Mouse (Mus musculus) ovary, postnatal 10 days (tissue): ENCODE measurements around the gene Ccdc126.
"Not testable (repeated sequence)": the region's sequence is repeated elsewhere in the genome, so short reads cannot be mapped to it uniquely, and the experiment has no call there.

Experiments used
- DNase-seq: peaks from one replicate; pipeline ENCODE4 v3.0.0; 2022; ENCODE audit warnings: low spot score

Gene Ccdc126

DNA sequence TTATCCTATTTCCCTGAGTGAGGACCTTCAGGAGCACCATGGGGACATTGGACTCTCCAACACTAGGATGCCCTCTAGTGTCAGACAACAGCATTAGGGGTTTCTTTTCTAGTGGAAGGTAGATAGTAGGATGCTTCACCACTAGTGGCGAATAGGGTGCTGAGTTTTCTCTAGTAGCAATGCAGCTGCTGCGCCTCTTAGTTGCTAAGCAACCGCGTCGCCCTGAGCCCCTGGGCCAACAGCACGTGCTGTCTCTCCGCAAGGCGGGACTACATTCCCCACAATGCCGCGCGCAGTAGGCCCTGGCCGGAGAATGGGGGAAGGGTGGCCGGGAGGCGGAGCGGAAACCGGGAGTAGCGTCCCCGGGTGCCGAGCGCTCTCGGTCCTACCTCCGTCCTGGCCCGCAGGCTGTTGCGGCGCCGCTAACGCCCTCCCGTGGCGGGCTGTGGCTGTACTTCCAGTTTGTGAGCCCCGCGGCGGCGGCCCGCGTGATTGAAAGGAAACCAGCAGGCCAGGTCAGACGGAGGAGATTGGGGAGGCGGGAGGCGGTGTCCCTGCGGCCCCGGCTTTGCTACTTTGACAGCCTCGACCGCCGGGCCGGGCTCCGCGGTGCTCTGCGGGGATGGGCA is at the start of gene Ccdc126:
TSS of gene Ccdc126 (plus strand) at position 309 of the 629 bp plus-strand sequence.
- peak; percentile 89 for DNase-seq

DNA sequence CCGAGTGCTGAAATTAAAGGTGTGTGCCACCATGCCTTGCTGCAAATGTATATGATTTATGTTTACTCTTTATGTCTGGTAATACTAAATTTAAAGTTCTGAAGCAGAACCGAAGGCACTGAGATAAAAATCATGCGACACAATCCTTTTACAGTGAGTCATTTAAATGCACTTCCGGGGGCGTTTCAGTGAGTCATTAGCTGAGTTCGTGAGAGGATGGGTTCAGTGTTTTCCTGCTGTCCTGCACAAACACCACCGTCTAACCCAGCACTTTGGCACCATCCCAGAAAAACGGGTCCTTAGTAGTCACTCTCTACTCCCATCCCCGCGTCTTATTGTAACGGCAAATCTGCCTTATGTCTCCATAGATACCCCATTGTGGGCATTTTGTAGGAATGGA is 49.2 kb upstream of the Ccdc126 start:
- no peak for DNase-seq

DNA sequence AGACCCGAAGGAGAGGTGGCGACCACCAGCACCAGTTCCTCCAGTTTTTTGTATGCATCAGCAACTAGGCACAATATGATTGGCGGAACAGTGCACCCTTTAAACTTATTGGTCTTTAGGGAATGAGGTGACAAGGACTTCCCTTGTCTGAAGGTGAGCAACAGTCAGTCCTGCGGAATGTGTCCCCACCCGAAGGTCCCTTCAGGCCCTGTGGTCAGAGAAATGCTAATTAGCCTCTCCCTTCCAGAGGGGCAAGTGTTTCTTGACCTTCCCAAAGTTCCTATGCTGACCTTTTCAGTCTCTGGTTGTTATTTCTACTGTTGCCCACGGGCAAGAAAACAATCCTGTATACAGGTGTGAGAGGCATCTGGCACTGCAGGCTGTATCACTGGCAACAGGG is 47.3 kb upstream of the Ccdc126 start:
- no peak for DNase-seq

DNA sequence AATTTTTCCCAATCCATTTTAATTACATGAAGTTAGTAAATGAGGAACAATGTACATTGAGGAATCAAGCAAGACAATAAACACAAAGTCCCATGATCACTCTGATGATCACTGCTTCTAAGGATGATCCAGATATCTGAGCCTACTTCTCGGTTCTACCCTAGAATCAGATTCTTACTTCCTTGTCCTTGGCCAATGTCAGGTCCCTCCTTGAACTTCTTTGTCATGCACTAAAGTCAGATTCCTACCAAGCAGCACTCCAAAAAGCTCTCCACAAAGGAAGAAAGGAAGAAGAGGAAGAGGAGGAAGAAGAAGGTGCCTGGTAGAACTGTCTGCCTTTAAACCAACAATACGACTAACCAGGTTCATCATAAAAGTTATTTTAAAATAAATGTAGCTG is 46.2 kb upstream of the Ccdc126 start:
- no peak for DNase-seq

DNA sequence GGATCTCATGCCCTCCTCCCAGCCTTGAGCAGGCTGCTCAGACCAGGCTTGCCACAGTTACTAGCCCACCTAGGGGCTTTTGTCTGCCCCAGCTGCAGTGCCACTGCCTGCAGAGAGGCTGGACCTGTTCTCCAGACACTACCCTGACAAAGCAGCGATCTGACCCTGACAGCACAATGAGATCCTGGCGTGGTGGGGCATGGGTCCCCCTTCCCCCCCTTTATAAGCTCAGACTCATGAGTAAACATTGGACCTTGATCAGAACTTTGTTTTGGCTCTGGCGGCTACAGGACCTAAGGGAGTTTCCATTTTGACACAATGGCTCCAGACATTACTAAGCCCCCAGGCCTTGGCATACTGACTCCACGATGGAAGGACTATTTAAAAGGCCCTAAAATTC is 45.1 kb upstream of the Ccdc126 start:
- no peak for DNase-seq

DNA sequence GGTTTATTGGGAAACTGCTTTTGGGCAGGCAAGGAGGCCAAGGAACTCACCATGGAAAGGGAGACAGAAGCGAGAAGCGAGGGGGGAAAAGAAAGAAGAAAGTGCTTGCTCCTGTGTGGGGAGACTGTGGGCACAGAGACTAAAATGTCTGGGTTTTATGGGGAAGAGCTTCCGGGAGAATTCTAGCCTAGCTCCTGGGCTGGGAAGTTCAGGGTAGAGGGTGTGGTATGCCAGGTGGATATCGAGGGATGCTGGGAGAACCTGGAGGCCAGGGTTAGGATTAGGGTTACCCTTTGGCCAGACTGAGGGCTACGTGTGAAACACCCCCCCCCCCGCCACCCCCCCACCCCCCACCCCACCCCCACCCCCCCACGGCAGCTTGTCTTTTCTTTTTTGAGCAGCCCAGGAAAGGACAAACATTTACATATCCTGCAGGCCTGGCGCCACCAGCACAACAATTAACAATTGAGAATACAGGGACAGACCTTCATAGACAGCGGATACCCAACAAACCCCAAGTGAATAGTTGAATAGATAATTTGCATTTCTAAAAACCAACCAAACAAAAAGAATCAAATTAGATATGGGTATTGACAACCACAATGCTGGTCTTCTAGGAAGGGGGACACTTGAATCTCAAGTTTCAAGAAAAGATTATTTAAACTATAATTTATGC is 44.5 kb upstream of the Ccdc126 start:
- no peak for DNase-seq

DNA sequence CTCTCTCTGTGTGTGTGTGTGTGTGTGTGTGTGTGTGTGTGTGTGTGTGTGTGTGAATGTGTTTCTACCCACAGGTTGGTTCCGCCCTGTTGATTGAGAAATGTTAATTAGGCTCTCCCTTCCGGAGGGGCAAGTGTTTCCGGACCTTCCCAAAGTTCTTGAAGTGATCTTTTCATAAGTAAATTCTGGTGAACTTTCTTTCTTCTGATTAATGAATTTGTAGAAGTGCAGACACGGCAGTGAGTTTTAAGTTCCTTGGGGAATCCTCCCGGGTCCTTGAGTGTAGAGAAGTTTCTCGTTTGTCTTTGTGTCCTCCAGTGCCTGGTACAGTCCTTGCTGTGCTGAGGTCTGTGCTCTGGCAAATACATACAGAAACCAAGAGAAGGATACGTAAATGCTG is 43.8 kb upstream of the Ccdc126 start:
- no peak for DNase-seq

DNA sequence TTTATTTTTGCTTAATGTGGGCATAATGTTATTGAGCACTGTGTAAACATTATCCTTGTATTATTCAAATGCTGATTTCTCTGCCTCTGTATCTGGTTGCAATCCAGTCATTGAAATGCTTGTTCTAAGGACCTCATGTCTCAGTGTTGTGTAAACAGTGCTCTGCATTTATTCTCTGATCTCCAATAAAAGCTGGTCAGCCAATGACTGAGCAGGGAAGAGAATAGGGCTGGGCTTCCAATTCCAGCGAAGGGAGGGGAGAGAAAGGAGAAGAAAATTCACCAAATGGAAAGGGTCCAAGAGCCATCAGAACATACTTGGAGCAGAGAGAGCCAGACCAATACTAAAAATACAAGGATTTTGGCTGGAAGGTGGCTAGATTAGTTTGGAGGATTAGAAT is 38.1 kb upstream of the Ccdc126 start:
- DNase-seq, result no peak

DNA sequence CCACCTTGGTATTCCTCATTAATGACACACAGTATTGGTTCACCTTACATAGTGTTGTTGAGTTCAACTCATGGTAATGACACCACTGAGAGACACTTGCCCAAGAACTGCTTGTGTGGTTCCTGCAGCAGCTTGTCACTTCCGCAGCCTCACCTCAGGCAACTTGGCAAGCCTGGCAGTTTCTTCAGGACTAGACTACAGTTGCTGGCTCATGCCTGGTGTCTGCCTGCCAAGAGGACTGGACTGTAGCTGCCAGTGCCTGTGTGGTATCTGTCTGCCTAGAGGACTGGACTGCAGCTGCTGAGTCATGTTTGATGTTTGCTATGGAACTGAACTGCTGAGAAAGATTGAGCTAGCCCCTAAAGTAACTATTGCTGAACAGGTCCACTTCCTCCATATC is 37.0 kb upstream of the Ccdc126 start:
- DNase-seq, result no peak

DNA sequence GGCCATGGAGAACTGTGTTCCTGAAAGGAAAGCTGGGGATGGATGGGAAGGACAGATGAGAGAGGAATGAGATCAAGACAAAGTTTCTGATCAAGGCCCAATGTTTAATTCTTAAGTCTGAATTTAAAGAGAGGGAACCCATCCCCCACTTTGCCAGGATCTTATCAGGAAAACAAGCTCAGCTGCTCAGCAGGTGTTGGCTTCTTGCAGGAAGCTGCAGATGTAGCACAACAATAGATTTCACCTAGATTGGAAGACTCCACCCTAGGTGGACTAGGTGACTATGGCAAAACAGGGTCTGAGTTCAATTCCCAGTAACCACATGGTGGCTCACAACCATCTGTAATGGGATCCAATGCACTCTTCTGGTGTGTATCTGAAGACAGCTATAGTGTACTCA is 20.8 kb upstream of the Ccdc126 start:
- no peak for DNase-seq

DNA sequence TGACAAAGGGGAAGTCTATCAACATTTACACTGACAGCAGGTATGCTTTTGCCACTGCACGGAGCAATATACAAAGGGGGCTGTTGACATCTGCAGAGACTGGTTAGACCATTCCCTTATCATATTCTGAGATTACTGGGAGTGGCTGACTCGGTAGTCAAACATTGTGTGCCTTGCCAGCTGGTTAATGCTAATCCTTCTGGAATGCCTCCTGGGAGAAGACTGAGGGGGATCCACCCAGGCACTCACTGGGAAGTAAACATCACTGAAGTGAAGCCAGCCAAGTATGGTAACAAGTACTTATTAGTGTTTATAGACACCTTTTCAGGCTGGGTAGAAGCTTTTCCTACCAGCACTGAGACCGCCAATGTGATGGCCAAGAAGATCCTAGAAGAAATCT is 4.3 kb upstream of the Ccdc126 start:
- not testable (repeated sequence) for DNase-seq

DNA sequence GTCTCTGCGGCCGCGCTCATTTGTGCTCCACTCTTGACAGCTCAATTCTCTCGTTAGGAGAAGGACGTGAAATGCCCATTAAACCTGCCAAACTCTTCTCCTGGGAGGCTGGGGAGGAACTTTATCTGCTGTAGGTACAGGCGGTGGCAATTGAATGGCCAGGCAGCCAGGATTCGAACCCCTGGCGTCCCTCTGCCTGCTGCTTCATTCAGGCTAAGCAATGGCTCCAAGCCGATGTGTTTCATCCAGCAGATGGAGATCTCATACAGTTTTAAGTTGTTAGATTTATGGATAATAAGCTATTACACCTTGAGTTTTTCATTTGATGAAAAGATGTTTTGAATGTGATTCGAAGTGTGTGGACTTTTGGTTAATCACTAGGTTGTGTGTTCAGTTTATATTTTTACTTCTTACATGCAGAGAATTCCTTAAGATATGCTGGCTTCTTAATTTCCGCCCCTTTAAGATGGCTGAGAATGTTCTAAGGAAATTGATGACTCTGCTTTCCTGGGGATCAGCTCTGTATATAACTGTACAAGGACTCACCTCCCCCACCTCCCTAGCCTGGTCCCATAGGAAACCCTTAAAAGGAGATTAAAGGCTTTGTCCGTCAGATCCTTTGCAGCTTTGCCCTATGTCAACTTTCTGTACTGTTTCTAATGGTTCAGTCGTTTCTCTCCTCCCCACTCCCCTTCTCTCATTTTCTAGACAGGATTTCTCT is 681 bp downstream of the Ccdc126 start:
- no peak for DNase-seq

DNA sequence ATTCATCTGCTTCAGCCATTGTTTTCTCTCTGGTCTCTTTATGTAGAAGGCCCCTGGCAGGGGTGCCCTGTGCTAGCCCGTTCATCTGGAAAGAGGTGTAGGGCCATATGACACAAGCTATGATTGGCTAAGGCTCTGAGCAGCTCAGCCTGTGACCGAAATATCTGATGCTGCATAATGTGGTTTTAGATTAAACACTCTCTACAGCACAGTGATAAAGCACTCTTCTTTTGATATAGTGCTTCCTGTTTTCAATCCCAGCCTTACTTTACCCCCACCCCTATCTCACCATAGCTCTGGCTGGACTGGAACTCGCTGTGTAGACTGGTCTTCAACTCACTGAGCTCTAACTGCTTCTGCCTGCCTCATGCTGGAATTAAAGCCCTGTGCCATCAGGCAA is 2.3 kb downstream of the Ccdc126 start:
- no peak for DNase-seq

DNA sequence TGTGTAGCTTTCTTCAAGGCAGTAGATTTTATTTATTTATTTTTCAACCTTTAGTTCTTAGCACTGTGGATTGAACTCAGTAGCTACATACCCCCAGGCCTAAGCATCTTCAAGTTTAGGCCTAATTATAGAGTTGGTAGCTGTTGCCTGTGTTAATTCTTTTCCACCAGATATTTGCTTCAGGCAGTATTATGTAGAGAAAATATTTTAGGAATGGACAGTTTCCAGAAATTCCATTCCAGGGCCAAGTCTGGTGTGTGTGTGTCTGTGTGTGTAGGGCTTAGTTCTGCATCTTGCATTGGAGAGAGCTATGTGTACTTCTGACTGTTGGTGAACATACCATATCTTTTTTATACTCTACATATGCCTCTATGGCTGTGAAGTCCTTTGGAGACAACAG is 3.0 kb downstream of the Ccdc126 start:
- no peak for DNase-seq

DNA sequence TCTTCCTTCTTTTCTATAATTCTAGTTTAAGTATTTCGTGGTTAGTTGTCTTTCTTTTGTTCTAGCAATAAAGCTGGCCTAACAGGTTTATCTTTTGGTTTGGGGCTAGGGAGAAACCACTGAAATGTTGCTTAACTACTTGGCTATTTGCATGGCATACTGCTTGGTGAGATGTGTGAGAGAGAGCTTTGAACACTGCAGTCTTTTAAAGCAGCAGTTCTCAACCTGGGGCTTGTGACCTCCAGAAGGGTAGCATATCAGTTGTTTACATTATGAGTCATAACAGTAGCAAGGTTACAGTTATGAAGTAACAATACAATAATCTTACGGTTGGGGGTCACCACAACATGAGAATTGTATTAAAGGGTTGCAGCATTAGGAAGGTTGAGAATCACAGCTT is 3.9 kb downstream of the Ccdc126 start:
- no peak for DNase-seq

DNA sequence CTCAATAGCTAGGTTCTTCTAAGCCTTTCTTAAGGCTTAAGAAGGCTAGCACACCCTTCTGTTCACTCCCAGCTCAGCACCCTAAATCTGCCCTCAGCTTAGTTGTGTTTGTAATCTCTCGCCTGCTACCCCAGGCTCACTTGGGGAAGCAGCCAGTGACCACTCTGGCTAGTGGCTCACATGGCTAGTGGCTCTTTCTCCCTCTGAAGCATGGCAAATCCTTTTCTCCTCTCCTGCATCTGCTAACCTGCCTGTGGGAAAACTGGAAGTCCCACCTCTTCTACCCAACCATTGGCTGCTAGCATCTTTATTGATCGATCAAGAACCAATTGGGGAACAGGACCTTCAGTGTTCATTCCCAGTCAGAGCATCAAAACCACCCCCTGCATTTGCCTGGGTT is 5.5 kb downstream of the Ccdc126 start:
- DNase-seq, result no peak

DNA sequence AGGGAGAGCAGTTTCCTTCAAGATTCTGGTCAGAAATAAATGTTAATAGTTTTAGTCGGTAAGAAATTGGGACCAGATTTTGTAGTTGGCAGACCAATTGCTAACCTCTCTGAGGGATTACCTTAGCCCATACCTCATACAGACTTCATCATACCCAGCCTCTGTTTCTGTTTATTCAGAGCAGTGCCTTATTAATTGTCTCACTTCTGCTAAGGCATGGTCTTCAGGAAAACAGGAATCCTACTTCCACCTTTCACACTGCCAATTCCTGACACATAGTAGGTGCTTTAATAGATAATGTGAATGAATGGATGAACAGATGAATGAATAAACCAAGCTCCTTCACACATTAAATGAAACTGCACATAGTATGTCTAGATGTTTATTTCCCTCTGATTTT is 6.2 kb downstream of the Ccdc126 start:
- DNase-seq, result no peak

DNA sequence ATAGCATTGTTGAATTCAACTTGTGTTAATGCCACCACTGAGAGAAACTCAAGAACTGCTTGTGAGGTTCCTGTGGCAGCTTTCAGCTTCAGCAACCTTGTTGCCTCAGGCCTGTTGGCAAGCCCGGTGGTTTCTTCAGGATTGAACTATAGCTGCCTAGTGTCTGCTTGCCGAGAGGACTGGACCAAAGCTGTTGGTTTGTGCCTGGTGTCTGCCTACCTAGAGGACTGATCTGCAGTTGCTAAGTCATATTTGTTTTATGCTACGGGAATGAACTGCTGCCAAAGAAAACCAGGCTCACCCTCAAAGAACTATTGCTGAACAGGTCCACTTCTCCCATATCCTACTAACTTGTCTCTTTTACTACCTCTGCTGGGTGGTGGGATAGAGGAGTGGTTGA is 7.8 kb downstream of the Ccdc126 start:
- no peak for DNase-seq

DNA sequence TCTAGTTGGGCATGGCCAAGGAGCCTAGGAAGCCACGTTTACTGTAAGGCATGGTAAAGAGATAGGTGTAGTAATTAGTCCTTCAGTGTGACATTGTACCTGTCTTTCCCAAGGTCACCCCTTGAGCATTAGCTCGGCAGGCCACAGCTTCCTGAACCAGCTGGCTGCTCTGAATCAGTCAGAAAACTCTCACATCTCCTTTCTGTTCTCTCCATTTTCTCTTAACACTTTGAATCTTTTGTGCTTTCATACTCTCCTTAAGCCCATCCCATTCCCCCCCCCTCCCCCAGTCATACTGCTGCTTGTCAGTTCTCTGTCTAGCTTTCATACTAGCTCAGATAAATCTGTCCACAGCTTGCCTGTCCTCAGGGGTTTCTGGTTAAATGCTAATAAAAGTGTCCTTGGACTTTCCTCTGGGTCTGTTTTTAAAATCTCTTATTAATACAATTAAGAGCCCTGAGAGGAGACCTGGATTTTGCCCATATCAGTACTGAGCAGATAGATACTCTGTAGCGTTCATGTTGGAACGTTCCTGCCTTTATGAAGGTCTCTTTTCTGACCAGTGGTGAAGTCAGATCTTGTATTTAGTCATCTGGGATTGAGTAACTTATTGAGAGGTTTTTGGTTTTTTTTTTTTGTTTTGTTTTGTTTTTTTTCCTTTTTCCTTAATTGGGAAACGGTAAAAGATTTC is 12.4 kb downstream of the Ccdc126 start:
- no peak for DNase-seq

DNA sequence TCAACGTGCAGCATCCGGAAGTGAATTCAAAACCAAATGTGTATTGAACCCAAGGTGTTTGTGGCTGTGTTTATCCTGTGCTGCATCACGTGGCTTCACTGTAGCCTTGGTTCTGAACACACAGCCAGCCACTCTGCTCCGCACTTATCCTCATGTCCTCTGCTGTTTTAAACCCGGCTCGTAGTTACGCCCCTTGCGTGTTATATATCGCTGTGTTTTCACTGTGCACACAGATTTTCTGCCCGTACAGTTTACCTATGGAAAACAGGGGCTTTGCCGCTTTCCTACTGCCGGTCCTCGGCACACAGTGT is 12.9 kb downstream of the Ccdc126 start:
- DNase-seq, result no peak

DNA sequence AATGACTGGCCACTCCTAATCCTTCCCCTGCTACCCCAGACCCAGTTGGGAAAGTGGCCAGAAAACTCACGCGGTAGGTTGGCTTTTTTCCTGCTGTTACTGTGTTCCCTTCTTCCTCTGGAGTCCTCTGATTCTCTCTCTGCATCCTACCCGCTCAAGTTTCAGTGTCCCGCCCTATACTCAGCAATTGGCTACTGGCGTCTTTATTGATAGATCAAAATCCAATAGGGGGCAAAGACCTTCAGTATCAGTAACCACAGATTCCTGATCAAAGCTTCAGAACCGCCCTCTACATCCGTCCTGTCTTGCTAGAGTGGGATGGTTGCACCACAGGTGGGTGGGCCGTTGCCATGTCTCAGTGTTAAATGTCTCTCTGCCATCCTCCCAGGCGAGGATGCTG is 19.5 kb downstream of the Ccdc126 start:
- no peak for DNase-seq

DNA sequence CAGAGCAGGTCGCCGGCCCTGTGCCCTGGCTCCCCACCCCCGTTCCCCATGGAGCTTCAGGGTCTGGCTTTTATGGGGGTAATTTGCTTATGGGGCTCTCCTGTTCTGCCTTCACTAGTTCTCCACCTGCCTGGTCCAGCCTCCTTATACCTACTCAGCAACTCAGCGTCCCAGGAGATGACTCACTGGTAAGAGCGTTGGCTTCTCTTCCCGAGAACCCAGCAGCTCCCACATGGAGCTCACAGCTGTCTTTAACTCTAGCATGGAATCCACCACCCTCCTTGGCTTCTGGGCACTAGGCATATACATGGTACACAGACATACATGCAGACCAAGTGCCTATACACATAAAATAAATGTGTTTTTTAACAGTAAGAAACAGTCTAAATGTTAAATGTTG is 20.1 kb downstream of the Ccdc126 start:
- no peak for DNase-seq
